Mouse (Mus musculus) embryonic facial prominence, embryonic 12.5 days (tissue): ENCODE results near the gene Vmn2r103. TPM values are rescaled to one million over a fixed set of nuclear protein-coding genes. Genes with fewer than 3 reads are reported as not detected.

Experiments
- ATAC-seq: fragments of 200-750 bp; cut with Nextera tagmentation; 2 replicates; pipeline ENCODE4 v1.8.0; 2017; ENCODE audit not compliant: insufficient number of reproducible peaks, insufficient read depth, low FRiP score, low TSS enrichment
- H3K27ac ChIP-seq: fragments of 300-500 bp; sonication (generic); 2 replicates; pipeline ENCODE4 v1.5.1; 2016; ENCODE audit warnings: mild to moderate bottlenecking
- H3K27me3 ChIP-seq: fragments of 300-500 bp; sonication (generic); 2 replicates; pipeline ENCODE4 v1.6.1; 2016; ENCODE audit warnings: mild to moderate bottlenecking, moderate library complexity
- H3K36me3 ChIP-seq: fragments of 300-500 bp; sonication (generic); 2 replicates; pipeline ENCODE4 v1.6.1; 2016; ENCODE audit warnings: mild to moderate bottlenecking
- H3K4me1 ChIP-seq: fragments of 300-500 bp; sonication (generic); 2 replicates; pipeline ENCODE4 v1.6.1; 2016
- H3K4me2 ChIP-seq: fragments of 300-500 bp; sonication (generic); replicated peaks from 2 replicates; pipeline ENCODE4 v1.6.1; 2016; ENCODE audit warnings: mild to moderate bottlenecking, moderate library complexity
- H3K4me3 ChIP-seq: fragments of 300-500 bp; sonication (generic); 2 replicates; pipeline ENCODE4 v1.5.1; 2016; ENCODE audit warnings: mild to moderate bottlenecking
- H3K9ac ChIP-seq: fragments of 300-500 bp; sonication (generic); 2 replicates; pipeline ENCODE4 v1.6.1; 2016; ENCODE audit warnings: mild to moderate bottlenecking, moderate library complexity
- H3K9me3 ChIP-seq: fragments of 300-500 bp; sonication (generic); 2 replicates; pipeline ENCODE4 v1.6.1; 2016; ENCODE audit warnings: mild to moderate bottlenecking, moderate library complexity
- WGBS: fragments of 180-500 bp; shearing (Covaris S2); methylation state at CpG from one replicate; pipeline ENCODE4 v1.1.7; 2016; 5-methylcytosine and 5-hydroxymethylcytosine counted together
- polyA plus RNA-seq: library from polyadenylated mRNA; unstranded; fragments of >200 nt; fragmentation: Nextera tagmentation; extraction: Ambion mirVana; gene quantifications from 2 replicates; pipeline ENCODE4 v1.2.1, GENCODE M21; 2016

Gene Vmn2r103
- polyA plus RNA-seq = not detected in 2 replicates

DNA sequence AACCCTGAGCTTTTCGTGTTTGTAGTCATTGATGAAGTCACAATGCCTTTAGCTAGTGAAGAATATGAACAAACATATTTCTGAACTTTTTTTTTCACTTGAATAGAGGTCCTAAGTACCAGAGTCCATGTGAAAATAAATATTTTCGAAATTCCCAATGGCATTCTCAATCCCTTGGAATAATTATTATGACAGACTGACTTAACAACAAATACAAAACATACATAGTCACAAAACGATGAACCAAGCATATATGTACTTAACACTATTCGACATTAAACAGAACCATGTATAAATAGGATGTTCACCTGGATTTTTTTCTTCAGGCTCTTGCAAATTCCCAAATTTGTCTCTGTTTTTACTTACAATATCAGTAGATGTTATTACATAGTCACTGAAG lies at the start of gene Vmn2r103:
TSS of gene Vmn2r103 (plus strand) at position 301 of the 400 bp plus-strand sequence.
- Histone ChIP-seq H3K36me3 (no peaks in the 10 kb centered on the region), H3K27ac (no peak within 1 kb of the TSS), H3K4me2 (no peak within 1 kb of the TSS), H3K4me1 (no peaks in the 10 kb centered on the region), H3K9me3 (no peaks in the 10 kb centered on the region), H3K27me3 (no peaks in the 10 kb centered on the region), H3K4me3 (no peak within 1 kb of the TSS), H3K9ac (no peak within 1 kb of the TSS)
- ATAC-seq = no peak
- WGBS = 61% methylated on average over 4 of the region's 4 CpGs

DNA sequence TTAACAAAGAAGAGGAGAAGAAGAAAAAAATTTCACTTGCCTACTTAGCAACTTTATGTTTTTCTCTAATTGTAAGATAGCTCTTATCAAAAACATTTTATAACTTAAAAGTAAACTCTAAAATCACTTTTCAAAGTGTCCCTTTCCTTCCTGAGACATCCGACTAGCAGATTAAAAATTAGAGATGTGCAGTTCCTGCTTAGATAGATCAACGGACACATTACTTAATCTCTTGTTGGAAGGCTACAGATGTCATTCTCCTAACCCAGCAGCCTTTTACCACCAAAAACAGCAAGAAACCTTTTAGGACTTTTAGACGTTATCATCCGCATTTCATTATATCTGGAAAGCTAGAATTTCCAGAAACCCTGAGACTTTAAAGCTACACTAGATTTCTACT lies 5.8 kb downstream of the Vmn2r103 start:
- H3K4me1 ChIP-seq = no peaks in the 10 kb centered on the region
- no peak for ATAC-seq
- H3K9me3 ChIP-seq = no peaks in the 10 kb centered on the region
- no peak overlapping the region for H3K9ac ChIP-seq
- H3K4me2 ChIP-seq = no peak overlapping the region
- H3K36me3 ChIP-seq = no peaks in the 10 kb centered on the region
- H3K27ac ChIP-seq = no peak overlapping the region
- no peak overlapping the region for H3K4me3 ChIP-seq
- no peaks in the 10 kb centered on the region for H3K27me3 ChIP-seq
- WGBS = 90% methylated on average over 4 of the region's 4 CpGs

DNA sequence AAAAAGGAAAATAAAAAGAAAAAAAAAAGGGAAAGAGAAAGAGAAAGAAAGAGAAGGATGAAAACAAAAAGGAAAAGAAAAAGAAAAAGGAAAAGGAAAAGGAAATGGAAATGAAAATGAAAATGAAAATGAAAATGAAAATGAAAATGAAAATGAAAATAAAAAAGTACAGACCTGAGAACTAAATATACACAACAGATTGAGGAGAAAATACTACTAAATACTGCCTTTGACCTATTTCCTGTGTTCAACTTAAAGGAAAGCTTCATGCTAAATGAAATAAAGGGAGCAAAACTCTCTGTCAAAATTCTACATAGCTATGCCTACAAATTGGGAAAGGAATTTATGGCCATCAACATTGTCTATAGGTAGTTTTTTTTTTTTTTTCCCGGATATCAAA lies 16.1 kb downstream of the Vmn2r103 start:
- Histone ChIP-seq H3K4me3 (no peak overlapping the region), H3K27me3 (no peaks in the 10 kb centered on the region), H3K27ac (no peak overlapping the region), H3K4me2 (no peak overlapping the region), H3K36me3 (no peaks in the 10 kb centered on the region), H3K9ac (no peak overlapping the region), H3K9me3 (0 out of 2 replicates have a peak, but pooled peaks cover 4% of the 10 kb centered on the region), H3K4me1 (no peaks in the 10 kb centered on the region)
- 70% methylated on average over 1 of the region's 1 CpGs for WGBS
- no peak for ATAC-seq

Other genes with a start within 250 kb of the Vmn2r103 start
- gene Vmn2r101, start 196.1 kb upstream of the Vmn2r103 start, polyA plus RNA-seq = not detected in 2 replicates
- gene Vmn2r102, start 113.0 kb upstream of the Vmn2r103 start, polyA plus RNA-seq = not detected in 2 replicates